Mouse (Mus musculus) kidney, postnatal 0 days (tissue): Measurements from ENCODE around the gene Hspb11. TPM values are rescaled to one million over a fixed set of nuclear protein-coding genes. Genes with fewer than 3 reads are reported as not detected.

ENCODE experiments used
- ATAC-seq: fragments of 200-750 bp; cut with Nextera tagmentation; replicated peaks from 2 replicates; pipeline ENCODE4 v1.8.0; 2017; ENCODE audit warnings: low read depth, moderate number of reproducible peaks, moderate TSS enrichment, moderate library complexity; ENCODE audit not compliant: low FRiP score
- DNase-seq: peaks from one replicate; pipeline ENCODE4 v3.0.0-alpha.2; 2016; ENCODE audit warnings: low spot score
- H3K27ac ChIP-seq: fragments of 300-500 bp; sonication (generic); 2 replicates; pipeline ENCODE4 v1.5.1; 2014; ENCODE audit warnings: mild to moderate bottlenecking
- H3K27me3 ChIP-seq: fragments of 300-500 bp; sonication (generic); 2 replicates; pipeline ENCODE4 v1.6.1; 2014; ENCODE audit warnings: low read length, mixed read lengths; ENCODE audit not compliant: insufficient read depth
- H3K36me3 ChIP-seq: fragments of 300-500 bp; sonication (generic); 2 replicates; pipeline ENCODE4 v1.6.1; 2014; ENCODE audit warnings: low read length, mixed read lengths; ENCODE audit not compliant: insufficient read depth
- H3K4me1 ChIP-seq: fragments of 300-500 bp; sonication (generic); replicated peaks from 2 replicates; pipeline ENCODE4 v1.6.1; 2014; ENCODE audit warnings: antibody characterized with exemption, low read length, mixed read lengths; ENCODE audit not compliant: insufficient read depth
- H3K4me2 ChIP-seq: fragments of 300-500 bp; sonication (generic); 2 replicates; pipeline ENCODE4 v1.6.1; 2014; ENCODE audit warnings: mild to moderate bottlenecking, low read length, moderate library complexity, mixed read lengths
- H3K4me3 ChIP-seq: fragments of 300-500 bp; sonication (generic); replicated peaks from 2 replicates; pipeline ENCODE4 v1.5.1; 2014; ENCODE audit warnings: low read depth, low read length
- H3K9ac ChIP-seq: fragments of 300-500 bp; sonication (generic); 2 replicates; pipeline ENCODE4 v1.6.1; 2014; ENCODE audit warnings: low read depth, low read length
- H3K9me3 ChIP-seq: fragments of 300-500 bp; sonication (generic); replicated peaks from 2 replicates; pipeline ENCODE4 v1.6.1; 2016; ENCODE audit warnings: low read length, inconsistent platforms, mixed read lengths
- CTCF ChIP-seq: IDR thresholded peaks from 2 replicates; pipeline ENCODE4 v1.5.1; 2016; ENCODE audit warnings: antibody characterized with exemption, low read depth, mild to moderate bottlenecking, moderate library complexity
- WGBS: fragments of 180-500 bp; shearing (Covaris S2); extraction: QIAGEN DNeasy Blood & Tissue Kit; methylation state at CpG from one replicate; pipeline ENCODE4 v1.1.7; 2014; 5-methylcytosine and 5-hydroxymethylcytosine counted together
- polyA plus RNA-seq: library from polyadenylated mRNA; unstranded; fragments of >200 nt; fragmentation: Nextera tagmentation; extraction: Ambion mirVana; gene quantifications from 2 replicates; pipeline ENCODE4 v1.2.1, GENCODE M21; 2015

The Hspb11 gene
- polyA plus RNA-seq, 1 experiment from 2014 or later: 56.7 TPM

GRCm38 (mm10) chr4:107213279-107214011 is 39.9 kb upstream of the Hspb11 start:
- no peak overlapping the region for H3K27ac ChIP-seq
- peak; percentile 24 for DNase-seq
- no peak overlapping the region for H3K4me2 ChIP-seq
- ATAC-seq: no peak
- no peak overlapping the region for H3K9ac ChIP-seq
- H3K4me3 ChIP-seq: no peak overlapping the region
- 0 out of 2 replicates have a peak, but pooled peaks cover 4% of the 10 kb centered on the region for H3K36me3 ChIP-seq
- no peaks in the 10 kb centered on the region for H3K4me1 ChIP-seq
- 59% methylated on average over 12 of the region's 12 CpGs for WGBS
- TF ChIP-seq CTCF: no peak
- no peaks in the 10 kb centered on the region for H3K27me3 ChIP-seq
- H3K9me3 ChIP-seq: no peaks in the 10 kb centered on the region

- H3K27ac ChIP-seq: no peak overlapping the region
- no peak overlapping the region for H3K9ac ChIP-seq
- H3K9me3 ChIP-seq: no peaks in the 10 kb centered on the region
- no peak for DNase-seq
- H3K4me1 ChIP-seq: no peaks in the 10 kb centered on the region
- H3K4me3 ChIP-seq: no peak overlapping the region
- H3K36me3 ChIP-seq: no peaks in the 10 kb centered on the region
- no peaks in the 10 kb centered on the region for H3K27me3 ChIP-seq
- ATAC-seq: no peak
- no peak overlapping the region for H3K4me2 ChIP-seq
- no peak for TF ChIP-seq CTCF
- WGBS: 78% methylated on average over 9 of the region's 9 CpGs
These were observed 35.8 kb upstream of the Hspb11 start for GRCm38 (mm10) chr4:107217574-107217973.

- H3K4me3 ChIP-seq: no peak overlapping the region
- no peak for ATAC-seq
- H3K4me1 ChIP-seq: no peaks in the 10 kb centered on the region
- no peaks in the 10 kb centered on the region for H3K9me3 ChIP-seq
- no peak overlapping the region for H3K4me2 ChIP-seq
- 90% methylated on average over 5 of the region's 5 CpGs for WGBS
- no peak overlapping the region for H3K27ac ChIP-seq
- H3K9ac ChIP-seq: no peak overlapping the region
- H3K36me3 ChIP-seq: no peaks in the 10 kb centered on the region
- no peaks in the 10 kb centered on the region for H3K27me3 ChIP-seq
- no peak for DNase-seq
- TF ChIP-seq CTCF: no peak
These were observed 31.9 kb upstream of the Hspb11 start for GRCm38 (mm10) chr4:107221524-107221923.

GRCm38 (mm10) chr4:107223225-107224204 is 29.9 kb upstream of the Hspb11 start:
- Histone ChIP-seq H3K27ac (no peak overlapping the region), H3K4me1 (no peaks in the 10 kb centered on the region), H3K4me3 (no peak overlapping the region), H3K27me3 (no peaks in the 10 kb centered on the region), H3K36me3 (no peaks in the 10 kb centered on the region), H3K4me2 (no peak overlapping the region), H3K9me3 (no peaks in the 10 kb centered on the region), H3K9ac (no peak overlapping the region)
- ATAC-seq (0 out of 2 replicates have a peak, but pooled peaks have one; percentile 49), DNase-seq (no peak)
- 77% methylated on average over 11 of the region's 11 CpGs for WGBS
- no peak for TF ChIP-seq CTCF

GRCm38 (mm10) chr4:107226313-107226712 is 27.1 kb upstream of the Hspb11 start:
- no peaks in the 10 kb centered on the region for H3K9me3 ChIP-seq
- no peak overlapping the region for H3K4me3 ChIP-seq
- no peaks in the 10 kb centered on the region for H3K4me1 ChIP-seq
- no peaks in the 10 kb centered on the region for H3K36me3 ChIP-seq
- WGBS: 93% methylated on average over 2 of the region's 2 CpGs
- no peak for DNase-seq
- no peak overlapping the region for H3K4me2 ChIP-seq
- no peak overlapping the region for H3K27ac ChIP-seq
- H3K9ac ChIP-seq: no peak overlapping the region
- TF ChIP-seq CTCF: no peak
- no peak for ATAC-seq
- no peaks in the 10 kb centered on the region for H3K27me3 ChIP-seq

GRCm38 (mm10) chr4:107232219-107232618 is 21.2 kb upstream of the Hspb11 start:
- Histone ChIP-seq H3K4me3 (no peak overlapping the region), H3K27ac (no peak overlapping the region), H3K4me1 (no peaks in the 10 kb centered on the region), H3K4me2 (no peak overlapping the region), H3K27me3 (no peaks in the 10 kb centered on the region), H3K9me3 (no peaks in the 10 kb centered on the region), H3K36me3 (peaks cover 37% of the 10 kb centered on the region), H3K9ac (no peak overlapping the region)
- no peak for ATAC-seq
- TF ChIP-seq CTCF: no peak
- WGBS: 53% methylated on average over 3 of the region's 3 CpGs
- DNase-seq: no peak
